Mouse (Mus musculus) G1E (cell line): ENCODE data around the gene Adamts4.

Experiments
- CTCF ChIP-seq: IDR thresholded peaks from 2 replicates; pipeline ENCODE4 v1.5.1; 2012; ENCODE audit warnings: low read depth, low read length, inconsistent platforms, mixed read lengths
- TAL1 ChIP-seq: conservative IDR thresholded peaks from 2 replicates; pipeline ENCODE4 v1.6.1; 2012; ENCODE audit warnings: low read depth, low read length, inconsistent platforms, mixed read lengths

DNA sequence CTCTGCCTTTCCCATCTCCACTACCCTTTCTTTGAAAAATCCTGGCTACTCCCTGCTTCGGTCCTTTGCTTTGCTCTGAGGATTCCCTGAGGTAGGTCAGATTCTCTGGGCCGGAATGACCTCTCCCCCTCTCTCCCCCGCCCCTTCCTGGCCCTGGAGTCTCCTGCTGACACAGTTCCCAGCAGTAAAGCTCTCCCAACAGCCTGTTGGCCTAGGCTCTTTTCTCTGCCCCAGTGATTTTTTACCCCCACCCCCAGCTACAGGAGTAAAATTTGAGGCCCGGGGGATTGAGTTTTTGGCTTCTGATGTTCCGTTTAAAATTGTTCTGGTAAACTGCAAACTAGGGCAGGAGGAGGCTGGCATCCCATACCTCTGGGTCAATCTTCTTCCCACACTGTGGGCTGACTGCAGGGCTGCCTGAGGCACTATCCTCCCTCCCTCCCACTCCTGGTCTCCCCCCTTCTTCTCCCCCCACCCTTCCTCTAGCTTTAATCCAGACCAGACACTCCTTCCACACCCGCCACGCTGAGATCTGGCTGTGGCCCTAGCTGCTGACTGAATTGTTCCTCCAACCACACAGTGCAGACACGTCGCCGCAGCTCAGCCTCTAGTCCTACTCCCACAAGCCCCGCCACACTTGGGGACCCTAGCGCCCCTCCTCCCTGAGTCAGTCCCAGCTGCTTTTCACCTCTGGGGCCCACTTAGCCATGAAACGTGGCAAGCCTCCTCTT, 1.5 kb downstream of the Adamts4 start:
- TF ChIP-seq CTCF (no peak), TAL1 (no peak)
